In the genomic region with DNA sequence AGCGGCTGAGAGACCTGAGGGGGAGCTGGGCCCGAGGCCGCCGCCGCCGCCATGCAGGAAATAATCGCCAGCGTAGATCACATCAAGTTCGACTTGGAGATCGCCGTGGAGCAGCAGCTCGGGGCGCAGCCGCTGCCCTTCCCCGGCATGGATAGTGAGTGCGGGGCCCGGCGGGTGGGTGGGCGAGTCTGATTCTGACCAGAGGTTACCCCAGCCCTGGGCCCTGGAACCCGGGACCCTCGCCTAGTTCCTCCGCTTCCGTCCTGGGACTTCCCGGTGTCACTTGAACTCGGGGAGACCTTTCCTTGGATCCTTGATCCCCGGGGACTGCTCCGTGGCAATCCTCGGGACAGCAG, we compare ENCODE assay signal across 8 mouse cellular contexts. TPM values are rescaled to one million over a fixed set of nuclear protein-coding genes. Genes with fewer than 3 reads are reported as not detected.
A peak's percentile ranks its signal among the peaks of the same experiment; 100 is the strongest.
DNase-seq lines count a peak whose midpoint lies in the region; ATAC-seq and TF ChIP-seq lines count a peak whose summit lies in the region.

No protein-coding gene starts in this region.

- WGBS in kidney, embryonic 14.5 days: under 1% methylated on average over 24 of the region's 28 CpGs
- WGBS in hindbrain, embryonic 15.5 days: 0% methylated on average over 26 of the region's 28 CpGs
- WGBS in midbrain, embryonic 15.5 days: under 1% methylated on average over 28 of the region's 28 CpGs

- H3K27me3 ChIP-seq in kidney, embryonic 14.5 days (ENCODE audit: control insufficient read depth, insufficient read depth, low read length): no peaks in the 10 kb centered on the region
- no peaks in the 10 kb centered on the region for H3K27me3 ChIP-seq in hindbrain, embryonic 15.5 days
- H3K27me3 ChIP-seq in midbrain, embryonic 15.5 days (replicated peaks): no peaks in the 10 kb centered on the region

- DNase-seq in kidney, adult 8-10 months: no peak
- no peak for DNase-seq in cerebellum, postnatal 14 days
- no peak for DNase-seq in kidney, postnatal 14 days

- H3K36me3 ChIP-seq in kidney, embryonic 14.5 days (ENCODE audit: control insufficient read depth, insufficient read depth, low read length): peaks cover 33% of the 10 kb centered on the region
- peaks cover 25% of the 10 kb centered on the region for H3K36me3 ChIP-seq in hindbrain, embryonic 15.5 days
- peaks cover 8% of the 10 kb centered on the region for H3K36me3 ChIP-seq in midbrain, embryonic 15.5 days (replicated peaks)

- peak overlapping the region; percentile 86 for H3K9ac ChIP-seq in kidney, embryonic 14.5 days (ENCODE audit: low read depth, low read length)
- H3K9ac ChIP-seq in hindbrain, embryonic 15.5 days: peak overlapping the region; percentile 96
- H3K9ac ChIP-seq in midbrain, embryonic 15.5 days: peak overlapping the region; percentile 62

- TF ChIP-seq CTCF in cortical plate, adult 2 months (IDR thresholded peaks at IDR 0.05; ENCODE audit: extremely low read depth, insufficient read depth, low read length): no peak

- no peaks in the 10 kb centered on the region for H3K9me3 ChIP-seq in kidney, embryonic 14.5 days (ENCODE audit: control insufficient read depth, low read length)
- no peaks in the 10 kb centered on the region for H3K9me3 ChIP-seq in hindbrain, embryonic 15.5 days
- no peaks in the 10 kb centered on the region for H3K9me3 ChIP-seq in midbrain, embryonic 15.5 days

- peaks cover 15% of the 10 kb centered on the region; the same call in 1 of the 2 replicates for H3K4me1 ChIP-seq in kidney, embryonic 14.5 days (ENCODE audit: control insufficient read depth, insufficient read depth, low read length)
- H3K4me1 ChIP-seq in cortical plate, adult 2 months (ENCODE audit: control insufficient read depth, insufficient read depth, low read length): peaks cover 6% of the 10 kb centered on the region
- peaks cover 25% of the 10 kb centered on the region for H3K4me1 ChIP-seq in hindbrain, embryonic 15.5 days (replicated peaks)
- H3K4me1 ChIP-seq in midbrain, embryonic 15.5 days: peaks cover 32% of the 10 kb centered on the region

- H3K4me2 ChIP-seq in kidney, embryonic 14.5 days (replicated peaks; ENCODE audit: low read depth, low read length): peak overlapping the region; percentile 78
- peak overlapping the region; percentile 94 for H3K4me2 ChIP-seq in hindbrain, embryonic 15.5 days
- peak overlapping the region; percentile 80 for H3K4me2 ChIP-seq in midbrain, embryonic 15.5 days

- peak; percentile 50; the same call in 1 of the 2 replicates for ATAC-seq in kidney, embryonic 14.5 days (ENCODE audit: low FRiP score, low TSS enrichment)
- ATAC-seq in hindbrain, embryonic 15.5 days (ENCODE audit: low FRiP score, low read depth): peak; percentile 76
- ATAC-seq in midbrain, embryonic 15.5 days (replicated peaks): peak; percentile 80
- ATAC-seq in frontal cortex, adult (ENCODE audit: low TSS enrichment): no peak

- peak overlapping the region; percentile 30; the same call in 1 of the 2 replicates for H3K27ac ChIP-seq in kidney, embryonic 14.5 days (ENCODE audit: low read depth, low read length)
- H3K27ac ChIP-seq in cortical plate, adult 2 months (ENCODE audit: insufficient read depth, low read length): no peak overlapping the region
- H3K27ac ChIP-seq in hindbrain, embryonic 15.5 days (replicated peaks): peak overlapping the region; percentile 82
- H3K27ac ChIP-seq in midbrain, embryonic 15.5 days: peak overlapping the region; percentile 76

- TF ChIP-seq POLR2A in cortical plate, adult 2 months (IDR thresholded peaks at IDR 0.05; ENCODE audit: extremely low read depth, insufficient read depth, low read length): no peak

- peak overlapping the region; percentile 68 for H3K4me3 ChIP-seq in kidney, embryonic 14.5 days (ENCODE audit: low read length)
- peak overlapping the region; percentile 73 for H3K4me3 ChIP-seq in cortical plate, adult 2 months (ENCODE audit: insufficient read depth, low read length)
- H3K4me3 ChIP-seq in hindbrain, embryonic 15.5 days: peak overlapping the region; percentile 92
- peak overlapping the region; percentile 66 for H3K4me3 ChIP-seq in midbrain, embryonic 15.5 days

RNA-seq across cellular contexts. Expression of a gene that starts 0.3 kb away (rescaled TPM):
- 30.6 and 37.1 TPM in 2 replicates for polyA plus RNA-seq in kidney, embryonic 14.5 days (2014; fragmentation: Nextera tagmentation; extraction: Ambion mirVana)
- polyA plus RNA-seq in cortical plate, adult 2 months (2012; rRNA removed): 39.1 and 43.0 TPM in 2 replicates
- 47.3 and 49.7 TPM in 2 replicates for polyA plus RNA-seq in hindbrain, embryonic 15.5 days (2015; fragmentation: Nextera tagmentation; extraction: Ambion mirVana)
- 53.6 and 57.7 TPM in 2 replicates for polyA plus RNA-seq in midbrain, embryonic 15.5 days (2015; fragmentation: Nextera tagmentation; extraction: Ambion mirVana)

RNA-seq across cellular contexts. Expression of a gene that starts 0.4 kb away (rescaled TPM):
- polyA plus RNA-seq in kidney, embryonic 14.5 days (2014; fragmentation: Nextera tagmentation; extraction: Ambion mirVana): 7.1 and 14.4 TPM in 2 replicates
- polyA plus RNA-seq in cortical plate, adult 2 months (2012; rRNA removed): 16.4 and 18.5 TPM in 2 replicates
- polyA plus RNA-seq in hindbrain, embryonic 15.5 days (2015; fragmentation: Nextera tagmentation; extraction: Ambion mirVana): 19.7 and 22.4 TPM in 2 replicates
- polyA plus RNA-seq in midbrain, embryonic 15.5 days (2015; fragmentation: Nextera tagmentation; extraction: Ambion mirVana): 25.0 and 26.5 TPM in 2 replicates

RNA-seq across cellular contexts. Expression of a gene that starts 24.6 kb away (rescaled TPM):
- polyA plus RNA-seq in kidney, embryonic 14.5 days (2014; fragmentation: Nextera tagmentation; extraction: Ambion mirVana): 568 and 762 TPM in 2 replicates
- polyA plus RNA-seq in cortical plate, adult 2 months (2012; rRNA removed): 380 and 392 TPM in 2 replicates
- 716 and 780 TPM in 2 replicates for polyA plus RNA-seq in hindbrain, embryonic 15.5 days (2015; fragmentation: Nextera tagmentation; extraction: Ambion mirVana)
- 604 and 630 TPM in 2 replicates for polyA plus RNA-seq in midbrain, embryonic 15.5 days (2015; fragmentation: Nextera tagmentation; extraction: Ambion mirVana)

RNA-seq across cellular contexts. Expression of a gene that starts 27.1 kb away (rescaled TPM):
- polyA plus RNA-seq in kidney, embryonic 14.5 days (2014; fragmentation: Nextera tagmentation; extraction: Ambion mirVana): 205 and 251 TPM in 2 replicates
- polyA plus RNA-seq in cortical plate, adult 2 months (2012; rRNA removed): 104 and 105 TPM in 2 replicates
- 172 and 186 TPM in 2 replicates for polyA plus RNA-seq in hindbrain, embryonic 15.5 days (2015; fragmentation: Nextera tagmentation; extraction: Ambion mirVana)
- 175 and 176 TPM in 2 replicates for polyA plus RNA-seq in midbrain, embryonic 15.5 days (2015; fragmentation: Nextera tagmentation; extraction: Ambion mirVana)

RNA-seq across cellular contexts. Expression of a gene that starts 27.2 kb away (rescaled TPM):
- polyA plus RNA-seq in kidney, embryonic 14.5 days (2014; fragmentation: Nextera tagmentation; extraction: Ambion mirVana): 113 and 152 TPM in 2 replicates
- 74.2 and 92.2 TPM in 2 replicates for polyA plus RNA-seq in cortical plate, adult 2 months (2012; rRNA removed)
- 114 and 122 TPM in 2 replicates for polyA plus RNA-seq in hindbrain, embryonic 15.5 days (2015; fragmentation: Nextera tagmentation; extraction: Ambion mirVana)
- 102 and 117 TPM in 2 replicates for polyA plus RNA-seq in midbrain, embryonic 15.5 days (2015; fragmentation: Nextera tagmentation; extraction: Ambion mirVana)
